Mouse (Mus musculus): Measurements from ENCODE around the gene Trpm2.

DNA sequence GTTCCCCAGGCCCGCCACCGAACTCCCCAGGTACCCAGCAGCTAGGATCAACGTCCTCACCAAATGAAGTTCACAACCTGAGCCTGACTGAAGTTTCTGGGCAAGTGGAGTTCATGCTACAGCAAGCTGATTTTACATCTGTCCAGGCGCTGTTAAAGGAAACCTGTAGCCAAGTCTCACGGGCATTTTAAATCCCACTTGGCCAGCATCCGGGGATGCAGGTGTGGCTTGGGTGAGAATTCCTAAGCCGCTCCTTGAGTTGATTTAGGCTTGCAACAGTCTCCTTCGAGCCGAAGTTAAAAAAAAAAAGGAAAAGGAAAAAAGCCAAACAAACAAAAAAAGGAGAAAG is 39.6 kb upstream of the Trpm2 start, which contains the start of gene Pfkl:
- TF ChIP-seq CTCF (IDR thresholded peaks at IDR 0.05; ENCODE audit: extremely low read depth, insufficient read length, insufficient replicate concordance, low read depth, low read length) = no peak
- no peak for TF ChIP-seq POLR2A (IDR thresholded peaks at IDR 0.05; ENCODE audit: low read depth, low read length)
